Mouse (Mus musculus): ENCODE results near the gene Srgap1. TPM values are rescaled to one million over a fixed set of nuclear protein-coding genes. Genes with fewer than 3 reads are reported as not detected.
A peak's percentile ranks its signal among the peaks of the same experiment; 100 is the strongest.

Srgap1 gene
- total RNA-seq, 2 experiments from 2014 or later: 25.9 to 26.7 TPM

- intact Hi-C loops (cut with DNase I): no loop called here
- no peak for DNase-seq (ENCODE audit: extremely low spot score in 1 of 2, low spot score in 2 of 2)
Observed at GRCm38 (mm10) chr10:121900772-121901171, 146.3 kb downstream of the Srgap1 start.

GRCm38 (mm10) chr10:121899706-121900105 lies 147.4 kb downstream of the Srgap1 start:
- intact Hi-C loops (cut with DNase I): no loop called here
- no peak for DNase-seq (ENCODE audit: extremely low spot score in 1 of 2, low spot score in 2 of 2)

DNA sequence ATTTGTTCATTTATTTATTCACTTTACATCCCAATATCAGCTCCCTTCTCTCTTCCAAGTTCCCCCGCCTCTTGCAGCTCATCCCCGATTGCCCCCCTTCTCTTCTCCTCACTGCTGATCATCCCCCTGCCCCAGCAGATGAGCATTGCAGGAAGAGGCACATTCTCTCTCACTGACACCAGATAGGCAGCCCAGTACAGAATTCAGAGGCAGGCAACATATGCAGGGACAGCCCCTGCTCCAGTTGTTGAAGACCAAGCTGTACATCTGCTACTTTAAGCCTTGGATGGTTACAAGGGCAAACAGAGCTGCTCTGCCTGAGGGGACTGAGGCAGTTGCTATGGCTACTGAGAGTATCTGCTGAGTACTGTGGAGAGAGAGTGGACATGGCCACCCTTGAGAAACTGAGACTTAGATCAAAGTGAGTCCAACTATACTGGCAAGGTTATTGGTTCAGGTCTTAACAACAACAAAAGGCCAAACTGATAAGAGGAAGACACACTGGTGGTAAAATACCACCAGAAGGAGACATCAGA lies 149.2 kb downstream of the Srgap1 start:
- DNase-seq (ENCODE audit: extremely low spot score in 1 of 2, low spot score in 2 of 2): no peak
- intact Hi-C loops (cut with DNase I): no loop called here

GRCm38 (mm10) chr10:121891390-121892067 lies 155.6 kb downstream of the Srgap1 start:
- intact Hi-C loops (cut with DNase I): no loop called here
- DNase-seq (ENCODE audit: extremely low spot score in 1 of 2, low spot score in 2 of 2): no peak

GRCm38 (mm10) chr10:121890061-121890460 lies 157.1 kb downstream of the Srgap1 start:
- intact Hi-C loops (cut with DNase I): no loop called here

DNA sequence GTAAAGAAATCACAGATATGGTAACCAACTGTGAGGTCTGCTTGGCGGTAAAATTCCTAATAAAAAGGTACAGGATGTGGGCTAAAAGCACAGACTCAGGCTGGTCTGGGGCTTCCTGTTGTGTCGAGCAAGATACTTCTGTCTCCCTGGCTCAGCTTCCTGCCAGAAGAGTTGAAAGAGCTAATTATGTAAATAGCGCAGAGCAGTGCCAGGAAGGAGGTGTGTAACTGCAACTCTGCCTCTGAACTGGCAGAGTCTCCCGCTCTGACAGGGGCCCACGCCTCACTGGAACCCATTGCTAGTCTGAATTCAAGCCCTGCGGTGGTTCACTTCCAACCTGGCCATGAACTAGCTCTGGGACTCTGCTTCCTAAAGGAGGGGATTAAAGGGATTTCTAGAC lies 160.3 kb downstream of the Srgap1 start:
- intact Hi-C loops (cut with DNase I): no loop called here
- peak; percentile 38 to 47 for DNase-seq (ENCODE audit: extremely low spot score in 1 of 2, low spot score in 2 of 2)

More at GRCm38 (mm10) chr10:121890061-121890460, 157.1 kb downstream of the Srgap1 start:
- DNase-seq (ENCODE audit: extremely low spot score in 1 of 2, low spot score in 2 of 2): no peak

DNA sequence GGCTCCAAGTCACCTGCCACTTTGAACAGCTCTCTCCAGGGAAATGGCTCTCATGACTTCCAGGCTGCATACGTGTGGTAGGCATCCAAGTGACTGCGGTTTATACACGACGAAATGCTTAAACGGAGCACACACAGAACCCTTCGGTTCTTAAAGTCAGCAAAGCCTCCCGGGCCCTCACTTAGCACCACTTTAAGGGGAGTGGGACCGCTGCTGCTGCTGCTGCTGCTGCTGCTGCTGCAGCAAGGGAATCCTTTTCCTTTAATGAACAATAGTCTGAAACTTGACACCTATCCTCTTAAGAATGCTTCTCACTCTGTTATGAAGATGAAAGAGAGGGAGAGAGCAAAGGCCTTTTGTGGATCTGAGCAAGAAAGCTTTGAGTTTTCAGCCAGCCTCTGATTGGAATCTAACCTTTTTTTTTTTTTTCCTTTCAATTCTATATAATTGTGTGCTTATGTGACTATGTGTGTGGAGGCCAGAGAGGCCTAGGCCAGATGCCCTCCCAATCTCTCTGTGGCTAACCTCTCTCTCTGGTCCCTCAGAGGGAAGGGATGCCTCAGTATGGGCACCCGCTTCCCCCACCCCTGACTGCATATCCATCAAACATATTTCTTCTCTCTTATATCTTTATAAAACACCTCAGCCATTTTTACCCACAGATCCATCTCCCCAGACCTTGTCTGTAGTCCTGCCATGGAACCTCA lies 161.4 kb downstream of the Srgap1 start:
- DNase-seq (ENCODE audit: extremely low spot score in 1 of 2, low spot score in 2 of 2): no peak

GRCm38 (mm10) chr10:121882461-121882860 lies 164.7 kb downstream of the Srgap1 start:
- DNase-seq (ENCODE audit: extremely low spot score in 1 of 2, low spot score in 2 of 2): no peak
- intact Hi-C loops (cut with DNase I): no loop called here

More for the DNA sequence above, 161.4 kb downstream of the Srgap1 start:
- intact Hi-C loops (cut with DNase I): no loop called here

DNA sequence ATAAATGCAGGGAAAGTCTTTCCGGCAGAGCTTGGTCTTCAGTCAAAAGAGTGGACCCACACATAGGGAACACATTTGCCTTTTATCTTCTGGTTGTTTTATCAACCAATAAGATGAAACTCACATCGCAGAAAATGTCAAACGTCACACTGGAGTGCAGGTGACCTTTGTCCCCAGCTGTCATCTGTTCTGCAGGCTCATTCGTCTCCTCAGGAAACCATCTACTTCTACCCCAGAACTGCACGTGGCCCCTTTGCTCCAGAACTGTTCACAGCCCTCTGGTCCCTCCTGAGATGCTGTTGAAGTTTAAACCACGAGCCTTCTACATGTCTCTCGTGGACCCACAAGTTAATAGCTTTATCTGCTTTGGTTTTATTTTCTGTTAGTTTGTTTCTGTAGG lies 168.3 kb downstream of the Srgap1 start:
- intact Hi-C loops (cut with DNase I): no loop called here
- no peak for DNase-seq (ENCODE audit: extremely low spot score in 1 of 2, low spot score in 2 of 2)

DNA sequence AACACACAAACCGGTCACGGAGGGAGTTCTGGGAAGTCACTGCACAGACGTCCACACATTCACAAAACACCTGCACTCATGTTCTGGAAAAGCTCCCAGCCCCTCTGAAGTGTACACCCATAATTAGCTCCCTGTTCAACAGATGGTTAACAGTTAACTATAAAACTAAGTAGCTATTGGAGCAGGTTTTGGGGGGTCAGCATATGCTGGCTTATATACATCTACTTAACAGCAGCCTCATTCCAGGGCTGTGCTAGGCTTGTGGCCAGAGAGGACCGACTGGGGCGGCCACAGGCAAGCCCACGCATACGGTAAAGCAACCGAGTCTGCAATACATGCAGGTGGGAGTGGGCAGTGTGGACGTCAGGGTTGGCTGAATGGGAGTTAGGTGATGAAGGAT lies 169.2 kb downstream of the Srgap1 start:
- intact Hi-C loops (cut with DNase I): no loop called here
- no peak for DNase-seq (ENCODE audit: extremely low spot score in 1 of 2, low spot score in 2 of 2)

DNA sequence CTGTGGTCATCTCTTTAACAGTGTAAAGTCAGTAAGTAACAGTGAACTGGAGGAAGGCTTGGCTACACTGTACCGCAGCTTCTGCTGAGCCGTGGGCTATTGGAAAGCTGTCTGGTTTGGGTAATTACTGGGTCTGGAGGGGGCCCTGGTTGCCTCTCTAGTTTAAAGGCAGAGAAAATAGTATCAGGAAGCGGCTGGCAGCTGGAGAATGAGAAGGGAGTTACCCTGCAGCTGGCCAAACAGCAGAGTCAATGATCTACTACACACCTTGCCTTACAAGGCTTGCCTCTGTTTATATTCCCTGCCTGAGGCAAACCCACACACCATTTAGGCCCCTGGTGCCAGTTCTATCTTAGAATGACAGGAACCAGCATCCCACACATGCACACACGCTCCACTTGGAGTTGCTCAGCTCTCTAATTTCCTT lies 174.0 kb downstream of the Srgap1 start:
- DNase-seq (ENCODE audit: extremely low spot score in 1 of 2, low spot score in 2 of 2): no peak
- intact Hi-C loops (cut with DNase I): no loop called here

- intact Hi-C loops (cut with DNase I): no loop called here
- no peak for DNase-seq (ENCODE audit: extremely low spot score in 1 of 2, low spot score in 2 of 2)
Observed at GRCm38 (mm10) chr10:121869941-121870340, 177.2 kb downstream of the Srgap1 start.

DNA sequence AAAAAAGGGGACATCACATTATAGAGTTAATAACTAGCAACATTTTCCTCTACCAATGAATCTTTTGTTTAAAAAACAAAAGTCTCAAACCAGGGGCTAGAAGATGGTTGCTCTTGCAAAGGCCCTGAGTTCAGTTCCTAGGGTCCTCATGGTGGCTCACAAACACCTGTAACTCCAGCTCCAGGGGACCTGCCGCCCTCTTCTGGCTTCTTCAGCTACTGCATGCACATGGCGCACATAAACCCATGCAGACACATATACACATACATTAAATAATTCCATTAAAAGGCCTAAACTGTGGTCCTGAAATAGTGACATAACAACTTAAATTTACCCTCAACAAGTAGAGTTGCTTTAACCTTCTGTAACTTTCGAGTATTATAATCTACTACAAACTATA lies 178.9 kb downstream of the Srgap1 start:
- intact Hi-C loops (cut with DNase I): no loop called here
- peak in 1 of 2 experiments; percentile 8 for DNase-seq (ENCODE audit: extremely low spot score in 1 of 2, low spot score in 2 of 2)

DNA sequence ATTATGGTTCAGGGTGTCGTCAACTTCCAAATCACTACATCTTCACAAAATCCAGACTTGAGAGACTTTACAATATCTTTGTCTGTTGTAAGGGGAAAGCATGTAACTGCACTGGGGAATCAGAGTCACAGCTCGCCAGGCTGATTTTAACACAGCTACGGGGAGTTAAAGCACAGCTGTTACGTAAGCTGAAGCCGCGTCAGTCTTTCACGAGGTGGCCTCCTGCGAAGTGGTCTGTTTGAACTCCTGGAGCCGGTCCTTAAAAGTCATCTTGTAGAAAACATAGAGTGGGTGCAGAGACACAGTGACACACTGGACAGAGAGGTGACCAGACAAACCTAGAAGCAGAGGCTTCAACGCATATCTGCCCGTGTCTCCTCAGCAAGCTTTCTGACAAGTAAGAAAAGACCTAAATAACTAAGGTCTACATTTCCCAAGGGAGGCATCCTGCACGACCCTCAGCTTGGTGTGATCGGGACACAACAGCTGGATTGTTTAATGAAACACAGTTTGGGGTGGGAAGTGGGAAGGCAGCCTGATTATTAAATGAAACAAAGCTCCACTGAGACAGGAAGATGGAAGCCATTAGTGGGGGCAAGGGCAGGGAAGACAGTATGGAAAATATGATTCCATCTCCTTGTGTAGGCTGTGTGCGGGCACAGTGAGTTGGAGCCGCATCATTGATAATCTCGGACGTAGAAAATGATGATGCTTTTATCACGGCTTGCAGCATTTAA lies 181.4 kb downstream of the Srgap1 start:
- intact Hi-C loops (cut with DNase I): no loop called here
- DNase-seq (ENCODE audit: extremely low spot score in 1 of 2, low spot score in 2 of 2): no peak

DNA sequence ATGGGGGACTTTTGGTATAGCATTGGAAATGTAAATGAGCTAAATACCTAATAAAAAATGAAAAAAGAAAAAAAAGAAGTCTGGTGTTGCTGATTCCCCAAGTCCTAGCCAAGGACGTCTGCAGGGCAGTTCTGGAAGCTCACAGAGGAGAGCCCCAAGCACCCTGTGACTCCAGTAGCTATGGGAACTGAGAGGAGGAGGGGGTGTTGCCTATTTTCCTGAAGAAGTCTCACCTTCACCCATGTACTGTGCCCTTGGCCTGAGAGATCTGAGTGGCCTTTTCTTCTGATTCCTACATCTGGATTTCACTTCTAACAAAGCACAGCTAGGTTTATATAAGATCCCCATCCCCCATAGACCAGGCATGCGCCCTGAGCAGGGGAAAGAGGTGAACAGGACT lies 186.2 kb downstream of the Srgap1 start:
- no peak for DNase-seq (ENCODE audit: extremely low spot score in 1 of 2, low spot score in 2 of 2)
- intact Hi-C loops (cut with DNase I): no loop called here

GRCm38 (mm10) chr10:121859803-121860571 lies 187.1 kb downstream of the Srgap1 start:
- intact Hi-C loops (cut with DNase I): no loop called here
- no peak for DNase-seq (ENCODE audit: extremely low spot score in 1 of 2, low spot score in 2 of 2)

DNA sequence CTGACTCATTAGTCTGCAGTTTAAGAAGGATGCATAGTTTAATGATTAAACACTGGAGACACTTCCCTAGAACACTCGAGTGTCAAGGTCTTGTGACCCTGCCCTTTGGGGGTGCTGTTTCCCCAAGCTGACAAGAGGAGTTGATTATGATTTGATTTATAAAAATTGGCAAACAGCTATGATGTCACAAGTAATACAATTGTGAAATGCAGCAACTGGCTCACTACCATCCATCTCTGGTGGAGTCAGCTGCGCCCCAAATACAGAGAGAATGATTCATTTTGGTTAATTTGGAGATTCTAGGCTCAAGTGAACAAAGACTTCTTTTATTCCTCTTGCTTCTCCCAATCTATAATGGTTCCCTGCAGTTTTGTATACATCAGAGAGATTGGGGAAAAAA lies 188.2 kb downstream of the Srgap1 start:
- intact Hi-C loops (cut with DNase I): no loop called here
- DNase-seq (ENCODE audit: extremely low spot score in 1 of 2, low spot score in 2 of 2): no peak

DNA sequence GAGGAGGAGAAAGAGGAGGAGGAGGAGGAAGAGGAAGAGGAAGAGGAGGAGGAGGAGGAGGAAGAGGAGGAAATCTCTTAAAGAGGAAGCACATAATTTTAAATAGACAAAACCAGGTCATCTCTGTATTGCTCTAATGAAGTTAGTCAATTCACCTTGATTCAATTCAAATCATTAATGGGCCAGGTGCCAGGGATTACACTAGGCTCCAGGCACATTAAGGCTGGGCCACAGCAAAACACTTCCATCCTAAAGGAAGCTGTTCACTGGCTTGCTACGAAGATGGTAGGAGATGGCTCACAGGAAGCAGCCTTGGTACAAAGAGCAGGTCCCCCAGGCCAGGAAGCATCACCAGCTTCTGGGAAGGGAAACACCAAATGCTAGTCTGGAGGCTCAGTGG lies 189.0 kb downstream of the Srgap1 start:
- DNase-seq (ENCODE audit: extremely low spot score in 1 of 2, low spot score in 2 of 2): no peak
- intact Hi-C loops (cut with DNase I): no loop called here
